Mouse (Mus musculus) E14TG2a.4 (cell line): ENCODE measurements around the gene Stat5b.

Experiments
- CTCF ChIP-seq: conservative IDR thresholded peaks from 2 replicates; pipeline ENCODE4 v1.5.1; 2014; ENCODE audit warnings: low read length
- NANOG ChIP-seq: IDR thresholded peaks from 2 replicates; pipeline ENCODE4 v1.6.1; 2014; ENCODE audit warnings: borderline replicate concordance, low read length, mixed read lengths
- POU5F1 ChIP-seq: IDR thresholded peaks from 2 replicates; pipeline ENCODE4 v1.6.1; 2014; ENCODE audit warnings: low read length, borderline replicate concordance

DNA sequence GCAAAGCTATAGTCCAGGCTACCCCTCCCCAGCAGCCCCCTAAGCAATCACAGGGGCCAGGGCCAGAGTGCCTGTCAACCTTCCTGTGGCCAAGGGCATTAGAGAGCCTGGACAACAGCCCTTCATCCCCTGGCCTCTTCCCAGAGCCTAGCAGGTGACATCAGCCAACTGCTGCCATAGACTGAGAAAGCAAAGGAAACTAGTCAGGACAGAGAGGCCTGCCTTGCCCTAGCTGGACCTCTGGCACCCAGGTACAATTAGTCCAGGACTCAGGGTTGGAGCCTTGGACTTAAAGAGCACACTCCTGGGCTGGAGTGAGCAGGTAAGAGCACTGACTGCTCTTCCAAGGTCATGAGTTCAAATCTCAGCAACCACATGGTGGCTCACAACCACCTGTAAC, 34.9 kb upstream of the Stat5b start:
- TF ChIP-seq CTCF (no peak), NANOG (no peak), POU5F1 (no peak)
